Mouse (Mus musculus): Measurements from ENCODE around the gene Tenm4.
A peak's percentile ranks its signal among the peaks of the same experiment; 100 is the strongest.

The Tenm4 gene

GRCm38 (mm10) chr7:96185411-96185810 is 14.4 kb downstream of the Tenm4 start:
- no peak for ATAC-seq (ENCODE audit: insufficient number of reproducible peaks, low FRiP score, low TSS enrichment)

- no peak for ATAC-seq (ENCODE audit: insufficient number of reproducible peaks, low FRiP score, low TSS enrichment)
Measured at GRCm38 (mm10) chr7:96203812-96204560, 32.9 kb downstream of the Tenm4 start.

GRCm38 (mm10) chr7:96204809-96205350 is 33.8 kb downstream of the Tenm4 start:
- ATAC-seq (ENCODE audit: insufficient number of reproducible peaks, low FRiP score, low TSS enrichment), result no peak

GRCm38 (mm10) chr7:96207071-96207470 is 36.0 kb downstream of the Tenm4 start:
- ATAC-seq (ENCODE audit: insufficient number of reproducible peaks, low FRiP score, low TSS enrichment), result no peak

GRCm38 (mm10) chr7:96209783-96210524 is 38.9 kb downstream of the Tenm4 start:
- ATAC-seq (ENCODE audit: insufficient number of reproducible peaks, low FRiP score, low TSS enrichment), result 0 out of 2 replicates have a peak, but pooled peaks have one; percentile 12

GRCm38 (mm10) chr7:96210525-96211369 is 39.7 kb downstream of the Tenm4 start:
- ATAC-seq (ENCODE audit: insufficient number of reproducible peaks, low FRiP score, low TSS enrichment), result peak; percentile 17; the same call in 1 of the 2 replicates

GRCm38 (mm10) chr7:96211618-96212021 is 40.6 kb downstream of the Tenm4 start:
- ATAC-seq (ENCODE audit: insufficient number of reproducible peaks, low FRiP score, low TSS enrichment), result no peak

- ATAC-seq (ENCODE audit: insufficient number of reproducible peaks, low FRiP score, low TSS enrichment), result no peak
Measured at GRCm38 (mm10) chr7:96212224-96212591, 41.2 kb downstream of the Tenm4 start.

- no peak for ATAC-seq (ENCODE audit: insufficient number of reproducible peaks, low FRiP score, low TSS enrichment)
Measured at GRCm38 (mm10) chr7:96212592-96213541, 41.8 kb downstream of the Tenm4 start.

- ATAC-seq (ENCODE audit: insufficient number of reproducible peaks, low FRiP score, low TSS enrichment), result no peak
Measured at GRCm38 (mm10) chr7:96213741-96214140, 42.7 kb downstream of the Tenm4 start.

GRCm38 (mm10) chr7:96214876-96215275 is 43.8 kb downstream of the Tenm4 start:
- no peak for ATAC-seq (ENCODE audit: insufficient number of reproducible peaks, low FRiP score, low TSS enrichment)

GRCm38 (mm10) chr7:96215894-96216509 is 45.0 kb downstream of the Tenm4 start:
- no peak for ATAC-seq (ENCODE audit: insufficient number of reproducible peaks, low FRiP score, low TSS enrichment)

GRCm38 (mm10) chr7:96219386-96219785 is 48.3 kb downstream of the Tenm4 start:
- ATAC-seq (ENCODE audit: insufficient number of reproducible peaks, low FRiP score, low TSS enrichment), result no peak

- ATAC-seq (ENCODE audit: insufficient number of reproducible peaks, low FRiP score, low TSS enrichment), result no peak
Measured at GRCm38 (mm10) chr7:96220647-96221046, 49.6 kb downstream of the Tenm4 start.

GRCm38 (mm10) chr7:96222569-96222968 is 51.5 kb downstream of the Tenm4 start:
- no peak for ATAC-seq (ENCODE audit: insufficient number of reproducible peaks, low FRiP score, low TSS enrichment)

- ATAC-seq (ENCODE audit: insufficient number of reproducible peaks, low FRiP score, low TSS enrichment), result no peak
Measured at GRCm38 (mm10) chr7:96228562-96229268, 57.7 kb downstream of the Tenm4 start.

- ATAC-seq (ENCODE audit: insufficient number of reproducible peaks, low FRiP score, low TSS enrichment), result no peak
Measured at GRCm38 (mm10) chr7:96230006-96230719, 59.1 kb downstream of the Tenm4 start.
